Mouse (Mus musculus) liver, postnatal 0 days (tissue): ENCODE data around the gene Rapgef4. TPM values are rescaled to one million over a fixed set of nuclear protein-coding genes. Genes with fewer than 3 reads are reported as not detected.

Source experiments
- ATAC-seq: fragments of 200-750 bp; cut with Nextera tagmentation; 2 replicates; pipeline ENCODE4 v1.8.0; 2017; ENCODE audit warnings: mild to moderate bottlenecking, moderate library complexity
- DNase-seq: peaks from one replicate; pipeline ENCODE4 v3.0.0-alpha.2; 2016
- H3K27ac ChIP-seq: fragments of 300-500 bp; sonication (generic); 2 replicates; pipeline ENCODE4 v1.5.1; 2014; ENCODE audit warnings: antibody characterized with exemption, moderate library complexity, mild to moderate bottlenecking, low read depth
- H3K27me3 ChIP-seq: fragments of 300-500 bp; sonication (generic); 2 replicates; pipeline ENCODE4 v1.6.1; 2014; ENCODE audit warnings: low read length, control low read depth, mixed read lengths; ENCODE audit not compliant: insufficient read depth
- H3K36me3 ChIP-seq: fragments of 300-500 bp; sonication (generic); replicated peaks from 2 replicates; pipeline ENCODE4 v1.6.1; 2014; ENCODE audit warnings: mild to moderate bottlenecking, control low read depth, low read length, moderate library complexity, mixed read lengths; ENCODE audit not compliant: insufficient read depth
- H3K4me1 ChIP-seq: fragments of 300-500 bp; sonication (generic); 2 replicates; pipeline ENCODE4 v1.6.1; 2014; ENCODE audit warnings: antibody characterized with exemption, mild to moderate bottlenecking, control low read depth; ENCODE audit not compliant: insufficient read depth
- H3K4me2 ChIP-seq: fragments of 300-500 bp; sonication (generic); 2 replicates; pipeline ENCODE4 v1.6.1; 2014; ENCODE audit warnings: low read depth, mild to moderate bottlenecking, low read length, moderate library complexity, mixed read lengths
- H3K4me3 ChIP-seq: fragments of 300-500 bp; sonication (generic); 2 replicates; pipeline ENCODE4 v1.5.1; 2014; ENCODE audit warnings: low read depth, low read length
- H3K9ac ChIP-seq: fragments of 300-500 bp; sonication (generic); replicated peaks from 2 replicates; pipeline ENCODE4 v1.6.1; 2014; ENCODE audit warnings: mild to moderate bottlenecking, moderate library complexity
- H3K9me3 ChIP-seq: fragments of 300-500 bp; sonication (generic); 2 replicates; pipeline ENCODE4 v1.6.1; 2016; ENCODE audit warnings: mild to moderate bottlenecking, control low read depth, low read length, mixed read lengths
- CTCF ChIP-seq: sonication (generic); IDR thresholded peaks from 2 replicates; pipeline ENCODE4 v1.5.1; 2016; ENCODE audit warnings: antibody characterized with exemption, low read depth
- EP300 ChIP-seq: IDR thresholded peaks from 2 replicates; pipeline ENCODE4 v1.6.1; 2016; ENCODE audit warnings: antibody characterized with exemption, low read depth, mild to moderate bottlenecking
- WGBS: fragments of 180-500 bp; shearing (Covaris S2); extraction: QIAGEN DNeasy Blood & Tissue Kit; methylation state at CpG from one replicate; pipeline ENCODE4 v1.1.7; 2014; ENCODE audit not compliant: insufficient replicate concordance; 5-methylcytosine and 5-hydroxymethylcytosine counted together
- polyA plus RNA-seq: library from polyadenylated mRNA; unstranded; fragments of >200 nt; fragmentation: Nextera tagmentation; extraction: Ambion mirVana; gene quantifications from 2 replicates; pipeline ENCODE4 v1.2.1, GENCODE M21; 2015

Rapgef4 gene
- polyA plus RNA-seq, 1 experiment from 2014 or later = 30.2 TPM

DNA sequence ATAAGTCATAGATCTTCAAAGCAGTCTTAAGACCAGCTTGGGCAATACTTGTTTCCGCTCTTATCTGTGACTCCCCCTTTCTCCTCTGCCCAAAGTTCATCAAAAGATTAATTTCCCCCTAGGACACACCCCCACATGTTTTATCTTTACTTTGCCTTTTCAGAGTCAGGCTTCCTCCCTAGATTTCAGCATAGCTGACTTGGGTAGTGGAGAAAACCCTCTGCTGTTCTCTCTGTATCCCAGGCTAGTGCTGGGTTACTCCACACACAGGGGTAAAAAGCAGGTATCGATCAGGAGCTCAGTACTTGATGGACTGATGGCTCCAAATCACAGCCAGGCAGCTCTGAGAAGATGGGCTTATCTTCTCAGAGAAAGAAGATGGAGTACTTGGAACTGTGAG, 109.0 kb downstream of the Rapgef4 start:
- no peak for DNase-seq
- Histone ChIP-seq H3K27ac (no peak overlapping the region), H3K36me3 (no peaks in the 10 kb centered on the region), H3K4me2 (no peak overlapping the region), H3K4me3 (no peak overlapping the region), H3K27me3 (no peaks in the 10 kb centered on the region), H3K9ac (no peak overlapping the region), H3K4me1 (no peaks in the 10 kb centered on the region), H3K9me3 (no peaks in the 10 kb centered on the region)
- TF ChIP-seq EP300 (no peak), CTCF (no peak)
- no peak for ATAC-seq
- WGBS = 60% methylated on average over 2 of the region's 2 CpGs

- Histone ChIP-seq H3K9me3 (no peaks in the 10 kb centered on the region), H3K4me3 (no peak overlapping the region), H3K27ac (no peak overlapping the region), H3K4me1 (no peaks in the 10 kb centered on the region), H3K9ac (no peak overlapping the region), H3K27me3 (no peaks in the 10 kb centered on the region), H3K4me2 (no peak overlapping the region), H3K36me3 (no peaks in the 10 kb centered on the region)
- DNase-seq (no peak), ATAC-seq (no peak)
- 64% methylated on average over 3 of the region's 3 CpGs for WGBS
- TF ChIP-seq EP300 = no peak
- no peak for TF ChIP-seq CTCF
Measured at GRCm38 (mm10) chr2:72092046-72092445, 111.0 kb downstream of the Rapgef4 start.

DNA sequence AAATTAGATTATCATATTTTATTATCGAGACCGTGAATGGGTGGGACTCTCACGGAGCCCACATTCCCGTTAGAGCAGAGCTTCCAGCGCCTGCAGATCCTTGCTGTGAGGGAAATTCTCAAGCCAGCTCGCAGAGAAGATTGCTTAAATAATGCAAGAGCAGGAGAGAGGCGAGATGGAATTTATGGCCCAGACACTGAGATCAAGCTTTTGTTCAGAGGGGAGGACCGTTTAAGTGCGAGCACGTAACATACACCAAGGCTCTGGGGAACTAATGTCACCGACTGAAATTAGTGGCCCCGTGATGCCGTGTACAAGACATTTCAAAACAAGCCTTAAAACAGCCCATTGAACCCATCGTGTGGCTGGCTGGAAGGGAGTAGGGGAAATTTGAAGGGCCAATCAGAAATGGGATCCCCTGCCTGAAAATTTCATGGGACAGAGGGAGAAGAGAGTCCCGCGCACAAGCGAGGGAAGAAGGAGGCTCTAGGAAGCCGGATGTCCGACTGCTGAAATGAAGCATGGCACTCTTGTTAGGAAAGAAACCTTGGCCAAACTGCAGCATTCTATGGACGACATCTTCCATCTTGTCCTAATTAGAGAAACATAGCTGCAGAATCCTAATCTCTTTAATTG, 112.5 kb downstream of the Rapgef4 start:
- H3K9ac ChIP-seq = no peak overlapping the region
- no peaks in the 10 kb centered on the region for H3K4me1 ChIP-seq
- ATAC-seq = no peak
- H3K4me3 ChIP-seq = no peak overlapping the region
- no peak for DNase-seq
- no peak overlapping the region for H3K27ac ChIP-seq
- no peaks in the 10 kb centered on the region for H3K36me3 ChIP-seq
- H3K27me3 ChIP-seq = no peaks in the 10 kb centered on the region
- 82% methylated on average over 20 of the region's 20 CpGs for WGBS
- TF ChIP-seq EP300 (no peak), CTCF (no peak)
- H3K4me2 ChIP-seq = no peak overlapping the region
- H3K9me3 ChIP-seq = no peaks in the 10 kb centered on the region

GRCm38 (mm10) chr2:72094038-72094437, 113.0 kb downstream of the Rapgef4 start:
- TF ChIP-seq CTCF (no peak), EP300 (no peak)
- Histone ChIP-seq H3K36me3 (no peaks in the 10 kb centered on the region), H3K9me3 (no peaks in the 10 kb centered on the region), H3K4me3 (no peak overlapping the region), H3K27ac (no peak overlapping the region), H3K27me3 (no peaks in the 10 kb centered on the region), H3K4me1 (no peaks in the 10 kb centered on the region), H3K4me2 (no peak overlapping the region), H3K9ac (no peak overlapping the region)
- DNase-seq (no peak), ATAC-seq (no peak)
- 79% methylated on average over 8 of the region's 8 CpGs for WGBS

GRCm38 (mm10) chr2:72094446-72094845, 113.4 kb downstream of the Rapgef4 start:
- H3K9me3 ChIP-seq = no peaks in the 10 kb centered on the region
- no peak for ATAC-seq
- no peaks in the 10 kb centered on the region for H3K27me3 ChIP-seq
- no peak for DNase-seq
- TF ChIP-seq CTCF (no peak), EP300 (no peak)
- no peaks in the 10 kb centered on the region for H3K36me3 ChIP-seq
- no peaks in the 10 kb centered on the region for H3K4me1 ChIP-seq
- H3K27ac ChIP-seq = no peak overlapping the region
- no peak overlapping the region for H3K4me2 ChIP-seq
- 70% methylated on average over 7 of the region's 7 CpGs for WGBS
- H3K4me3 ChIP-seq = no peak overlapping the region
- no peak overlapping the region for H3K9ac ChIP-seq

- no peaks in the 10 kb centered on the region for H3K9me3 ChIP-seq
- no peaks in the 10 kb centered on the region for H3K27me3 ChIP-seq
- no peak for ATAC-seq
- DNase-seq = no peak
- no peak overlapping the region for H3K4me3 ChIP-seq
- H3K36me3 ChIP-seq = no peaks in the 10 kb centered on the region
- TF ChIP-seq EP300 = no peak
- no peak for TF ChIP-seq CTCF
- WGBS = 57% methylated on average over 6 of the region's 6 CpGs
- no peak overlapping the region for H3K4me2 ChIP-seq
- H3K27ac ChIP-seq = no peak overlapping the region
- no peaks in the 10 kb centered on the region for H3K4me1 ChIP-seq
- H3K9ac ChIP-seq = no peak overlapping the region
Measured at GRCm38 (mm10) chr2:72095002-72095401, 114.0 kb downstream of the Rapgef4 start.

DNA sequence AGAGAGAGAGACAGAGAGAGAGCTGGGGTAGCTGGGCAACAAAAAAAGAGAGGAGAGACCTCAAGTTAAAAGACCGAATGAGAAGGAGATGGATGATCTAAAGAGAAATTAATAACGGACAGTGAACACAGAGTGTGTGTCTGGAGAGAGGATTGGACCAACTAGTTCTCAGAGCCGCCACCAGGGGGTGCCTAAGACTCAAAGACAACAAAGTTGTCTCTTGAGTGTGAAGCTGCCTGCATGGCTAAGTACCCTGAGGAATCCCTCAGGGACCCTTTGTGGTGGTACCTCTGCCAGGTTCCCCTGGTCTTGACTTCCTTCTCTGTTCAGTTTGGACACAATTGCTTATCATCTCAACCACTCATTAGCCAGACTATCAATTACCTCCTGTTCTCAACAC, 115.3 kb downstream of the Rapgef4 start:
- H3K36me3 ChIP-seq = no peaks in the 10 kb centered on the region
- no peak overlapping the region for H3K27ac ChIP-seq
- no peaks in the 10 kb centered on the region for H3K9me3 ChIP-seq
- H3K27me3 ChIP-seq = no peaks in the 10 kb centered on the region
- H3K9ac ChIP-seq = no peak overlapping the region
- H3K4me1 ChIP-seq = no peaks in the 10 kb centered on the region
- 19% methylated on average over 3 of the region's 3 CpGs for WGBS
- TF ChIP-seq CTCF (peak; percentile 76), EP300 (no peak)
- peak; percentile 72 for DNase-seq
- no peak overlapping the region for H3K4me2 ChIP-seq
- no peak overlapping the region for H3K4me3 ChIP-seq
- no peak for ATAC-seq
